Mouse (Mus musculus) midbrain, embryonic 15.5 days (tissue): Measurements from ENCODE around the gene Lat2. TPM values are rescaled to one million over a fixed set of nuclear protein-coding genes. Genes with fewer than 3 reads are reported as not detected.

ENCODE experiments used
- ATAC-seq: fragments of 200-750 bp; cut with Nextera tagmentation; replicated peaks from 2 replicates; pipeline ENCODE4 v1.8.0; 2017; ENCODE audit warnings: moderate TSS enrichment
- H3K27ac ChIP-seq: fragments of 300-500 bp; sonication (generic); 2 replicates; pipeline ENCODE4 v1.5.1; 2015; ENCODE audit warnings: mild to moderate bottlenecking, inconsistent platforms
- H3K27me3 ChIP-seq: fragments of 300-500 bp; sonication (generic); replicated peaks from 2 replicates; pipeline ENCODE4 v1.6.1; 2015; ENCODE audit warnings: inconsistent platforms
- H3K36me3 ChIP-seq: fragments of 300-500 bp; sonication (generic); replicated peaks from 2 replicates; pipeline ENCODE4 v1.6.1; 2015; ENCODE audit warnings: inconsistent platforms
- H3K4me1 ChIP-seq: fragments of 300-500 bp; sonication (generic); 2 replicates; pipeline ENCODE4 v1.6.1; 2015; ENCODE audit warnings: inconsistent platforms
- H3K4me2 ChIP-seq: fragments of 300-500 bp; sonication (generic); 2 replicates; pipeline ENCODE4 v1.6.1; 2015; ENCODE audit warnings: inconsistent platforms, mild to moderate bottlenecking, moderate library complexity
- H3K4me3 ChIP-seq: fragments of 300-500 bp; sonication (generic); 2 replicates; pipeline ENCODE4 v1.5.1; 2015; ENCODE audit warnings: mild to moderate bottlenecking, inconsistent platforms
- H3K9ac ChIP-seq: fragments of 300-500 bp; sonication (generic); 2 replicates; pipeline ENCODE4 v1.6.1; 2015; ENCODE audit warnings: mild to moderate bottlenecking, inconsistent platforms
- H3K9me3 ChIP-seq: fragments of 300-500 bp; sonication (generic); 2 replicates; pipeline ENCODE4 v1.6.1; 2016; ENCODE audit warnings: inconsistent platforms
- WGBS: fragments of 180-500 bp; shearing (Covaris S2); methylation state at CpG from one replicate; pipeline ENCODE4 v1.1.7; 2015; ENCODE audit warnings: mixed read lengths; 5-methylcytosine and 5-hydroxymethylcytosine counted together
- polyA plus RNA-seq: library from polyadenylated mRNA; unstranded; fragments of >200 nt; fragmentation: Nextera tagmentation; extraction: Ambion mirVana; gene quantifications from 2 replicates; pipeline ENCODE4 v1.2.1, GENCODE M21; 2015

The Lat2 gene
- polyA plus RNA-seq, 1 experiment from 2014 or later, result 3.5 TPM

- Histone ChIP-seq H3K4me2 (peak overlapping the region; percentile 60), H3K4me3 (peak overlapping the region; percentile 96), H3K9ac (peak overlapping the region; percentile 99), H3K27ac (peak overlapping the region; percentile 95; the same call in 1 of the 2 replicates), H3K9me3 (no peaks in the 10 kb centered on the region), H3K36me3 (no peaks in the 10 kb centered on the region), H3K27me3 (no peaks in the 10 kb centered on the region), H3K4me1 (peaks cover 18% of the 10 kb centered on the region)
- WGBS, result 33% methylated on average over 5 of the region's 5 CpGs
- ATAC-seq, result no peak
These were observed 23.1 kb upstream of the Lat2 start for GRCm38 (mm10) chr5:134637820-134638367.

GRCm38 (mm10) chr5:134632841-134633240, 18.0 kb upstream of the Lat2 start:
- H3K4me3 ChIP-seq, result no peak overlapping the region
- no peaks in the 10 kb centered on the region for H3K9me3 ChIP-seq
- no peak overlapping the region for H3K4me2 ChIP-seq
- no peak overlapping the region for H3K27ac ChIP-seq
- WGBS, result 71% methylated on average over 2 of the region's 2 CpGs
- no peak for ATAC-seq
- no peaks in the 10 kb centered on the region for H3K27me3 ChIP-seq
- H3K9ac ChIP-seq, result no peak overlapping the region
- H3K4me1 ChIP-seq, result peaks cover 13% of the 10 kb centered on the region
- H3K36me3 ChIP-seq, result no peaks in the 10 kb centered on the region; the same call in 1 of the 2 replicates

GRCm38 (mm10) chr5:134630835-134631234, 16.0 kb upstream of the Lat2 start:
- no peaks in the 10 kb centered on the region for H3K9me3 ChIP-seq
- peaks cover 13% of the 10 kb centered on the region for H3K36me3 ChIP-seq
- H3K27ac ChIP-seq, result no peak overlapping the region
- no peak for ATAC-seq
- H3K27me3 ChIP-seq, result no peaks in the 10 kb centered on the region
- H3K9ac ChIP-seq, result no peak overlapping the region
- no peak overlapping the region for H3K4me2 ChIP-seq
- no peak overlapping the region for H3K4me3 ChIP-seq
- H3K4me1 ChIP-seq, result peaks cover 7% of the 10 kb centered on the region

GRCm38 (mm10) chr5:134629508-134629907, 14.7 kb upstream of the Lat2 start:
- Histone ChIP-seq H3K9me3 (no peaks in the 10 kb centered on the region), H3K9ac (no peak overlapping the region), H3K27me3 (no peaks in the 10 kb centered on the region), H3K4me2 (no peak overlapping the region), H3K36me3 (peaks cover 27% of the 10 kb centered on the region), H3K4me1 (peaks cover 7% of the 10 kb centered on the region), H3K27ac (no peak overlapping the region), H3K4me3 (no peak overlapping the region)
- no peak for ATAC-seq
- WGBS, result 86% methylated on average over 4 of the region's 4 CpGs

GRCm38 (mm10) chr5:134622069-134622468, 7.2 kb upstream of the Lat2 start:
- no peaks in the 10 kb centered on the region for H3K9me3 ChIP-seq
- H3K4me2 ChIP-seq, result no peak overlapping the region
- H3K4me3 ChIP-seq, result no peak overlapping the region
- H3K9ac ChIP-seq, result no peak overlapping the region
- no peaks in the 10 kb centered on the region for H3K27me3 ChIP-seq
- WGBS, result 69% methylated on average over 2 of the region's 2 CpGs
- no peak overlapping the region for H3K27ac ChIP-seq
- peaks cover 78% of the 10 kb centered on the region for H3K36me3 ChIP-seq
- ATAC-seq, result no peak
- H3K4me1 ChIP-seq, result no peaks in the 10 kb centered on the region

- 90% methylated on average over 16 of the region's 16 CpGs for WGBS
- Histone ChIP-seq H3K4me1 (no peaks in the 10 kb centered on the region), H3K9me3 (no peaks in the 10 kb centered on the region), H3K4me3 (no peak overlapping the region), H3K27me3 (no peaks in the 10 kb centered on the region), H3K9ac (no peak overlapping the region), H3K27ac (no peak overlapping the region), H3K36me3 (peaks cover 71% of the 10 kb centered on the region), H3K4me2 (no peak overlapping the region)
- ATAC-seq, result no peak
These were observed 6.3 kb upstream of the Lat2 start for GRCm38 (mm10) chr5:134621099-134621640.

- 93% methylated on average over 9 of the region's 9 CpGs for WGBS
- no peak overlapping the region for H3K27ac ChIP-seq
- H3K4me1 ChIP-seq, result no peaks in the 10 kb centered on the region
- H3K4me2 ChIP-seq, result no peak overlapping the region
- ATAC-seq, result no peak
- no peaks in the 10 kb centered on the region for H3K9me3 ChIP-seq
- H3K4me3 ChIP-seq, result no peak overlapping the region
- no peaks in the 10 kb centered on the region for H3K27me3 ChIP-seq
- H3K9ac ChIP-seq, result no peak overlapping the region
- peaks cover 64% of the 10 kb centered on the region for H3K36me3 ChIP-seq
These were observed 5.6 kb upstream of the Lat2 start for GRCm38 (mm10) chr5:134620457-134620856.

- Histone ChIP-seq H3K9ac (no peak overlapping the region), H3K4me3 (no peak overlapping the region), H3K9me3 (no peaks in the 10 kb centered on the region), H3K27me3 (no peaks in the 10 kb centered on the region), H3K36me3 (peaks cover 40% of the 10 kb centered on the region), H3K27ac (no peak overlapping the region), H3K4me2 (no peak overlapping the region), H3K4me1 (no peaks in the 10 kb centered on the region)
- 57% methylated on average over 3 of the region's 3 CpGs for WGBS
- ATAC-seq, result no peak
These were observed 2.2 kb upstream of the Lat2 start for GRCm38 (mm10) chr5:134617071-134617470.

GRCm38 (mm10) chr5:134615780-134616179, 955 bp upstream of the Lat2 start:
- 67% methylated on average over 4 of the region's 4 CpGs for WGBS
- Histone ChIP-seq H3K4me3 (no peak overlapping the region), H3K27me3 (no peaks in the 10 kb centered on the region), H3K36me3 (peaks cover 32% of the 10 kb centered on the region), H3K4me2 (no peak overlapping the region), H3K27ac (no peak overlapping the region), H3K9me3 (no peaks in the 10 kb centered on the region), H3K9ac (no peak overlapping the region), H3K4me1 (no peaks in the 10 kb centered on the region)
- ATAC-seq, result no peak

- Histone ChIP-seq H3K9me3 (no peaks in the 10 kb centered on the region), H3K36me3 (peaks cover 28% of the 10 kb centered on the region), H3K27ac (no peak overlapping the region), H3K4me2 (no peak overlapping the region), H3K9ac (no peak overlapping the region), H3K27me3 (no peaks in the 10 kb centered on the region), H3K4me3 (no peak overlapping the region), H3K4me1 (no peaks in the 10 kb centered on the region)
- WGBS, result 89% methylated on average over 8 of the region's 8 CpGs
- no peak for ATAC-seq
These were observed 555 bp upstream of the Lat2 start for GRCm38 (mm10) chr5:134615380-134615779.

GRCm38 (mm10) chr5:134614296-134614695, 529 bp downstream of the Lat2 start:
- ATAC-seq, result no peak
- WGBS, result 95% methylated on average over 8 of the region's 8 CpGs

GRCm38 (mm10) chr5:134613727-134614126, 1.1 kb downstream of the Lat2 start:
- Histone ChIP-seq H3K9ac (no peak overlapping the region), H3K4me3 (no peak overlapping the region), H3K27me3 (no peaks in the 10 kb centered on the region), H3K36me3 (peaks cover 12% of the 10 kb centered on the region; the same call in 1 of the 2 replicates), H3K9me3 (no peaks in the 10 kb centered on the region), H3K4me2 (no peak overlapping the region), H3K4me1 (no peaks in the 10 kb centered on the region), H3K27ac (no peak overlapping the region)
- 91% methylated on average over 9 of the region's 9 CpGs for WGBS
- no peak for ATAC-seq

More at GRCm38 (mm10) chr5:134614296-134614695, 529 bp downstream of the Lat2 start:
- Histone ChIP-seq H3K9me3 (no peaks in the 10 kb centered on the region), H3K4me1 (no peaks in the 10 kb centered on the region), H3K27me3 (no peaks in the 10 kb centered on the region), H3K9ac (no peak overlapping the region), H3K36me3 (peaks cover 18% of the 10 kb centered on the region), H3K4me2 (no peak overlapping the region), H3K27ac (no peak overlapping the region), H3K4me3 (no peak overlapping the region)

GRCm38 (mm10) chr5:134611810-134612521, 2.9 kb downstream of the Lat2 start:
- Histone ChIP-seq H3K4me2 (no peak overlapping the region), H3K27ac (no peak overlapping the region), H3K36me3 (no peaks in the 10 kb centered on the region), H3K9ac (no peak overlapping the region), H3K4me1 (no peaks in the 10 kb centered on the region), H3K27me3 (no peaks in the 10 kb centered on the region), H3K9me3 (no peaks in the 10 kb centered on the region), H3K4me3 (no peak overlapping the region)
- ATAC-seq, result no peak
- 73% methylated on average over 8 of the region's 8 CpGs for WGBS
